Mouse (Mus musculus) heart, embryonic 15.5 days (tissue): ENCODE results near the gene Ggn. TPM values are rescaled to one million over a fixed set of nuclear protein-coding genes. Genes with fewer than 3 reads are reported as not detected.
"Not testable (repeated sequence)": the region's sequence is repeated elsewhere in the genome, so short reads cannot be mapped to it uniquely, and the experiment has no call there.

Source experiments
- ATAC-seq: fragments of 200-750 bp; cut with Nextera tagmentation; replicated peaks from 2 replicates; pipeline ENCODE4 v1.8.0; 2017; ENCODE audit warnings: low read depth, moderate TSS enrichment; ENCODE audit not compliant: insufficient number of reproducible peaks, insufficient read depth, low FRiP score
- H3K27ac ChIP-seq: fragments of 300-500 bp; sonication (generic); 2 replicates; pipeline ENCODE4 v1.5.1; 2015; ENCODE audit warnings: mild to moderate bottlenecking, inconsistent platforms
- H3K27me3 ChIP-seq: fragments of 300-500 bp; sonication (generic); 2 replicates; pipeline ENCODE4 v1.6.1; 2015; ENCODE audit warnings: inconsistent platforms
- H3K36me3 ChIP-seq: fragments of 300-500 bp; sonication (generic); 2 replicates; pipeline ENCODE4 v1.6.1; 2015; ENCODE audit warnings: mild to moderate bottlenecking, inconsistent platforms
- H3K4me1 ChIP-seq: fragments of 300-500 bp; sonication (generic); replicated peaks from 2 replicates; pipeline ENCODE4 v1.6.1; 2015; ENCODE audit warnings: inconsistent platforms
- H3K4me2 ChIP-seq: fragments of 300-500 bp; sonication (generic); 2 replicates; pipeline ENCODE4 v1.6.1; 2015; ENCODE audit warnings: inconsistent platforms, mild to moderate bottlenecking, moderate library complexity
- H3K4me3 ChIP-seq: fragments of 300-500 bp; sonication (generic); 2 replicates; pipeline ENCODE4 v1.5.1; 2015; ENCODE audit warnings: mild to moderate bottlenecking, inconsistent platforms
- H3K9ac ChIP-seq: fragments of 300-500 bp; sonication (generic); 2 replicates; pipeline ENCODE4 v1.6.1; 2015; ENCODE audit warnings: mild to moderate bottlenecking, inconsistent platforms
- H3K9me3 ChIP-seq: fragments of 300-500 bp; sonication (generic); replicated peaks from 2 replicates; pipeline ENCODE4 v1.6.1; 2016; ENCODE audit warnings: inconsistent platforms
- WGBS: fragments of 180-500 bp; shearing (Covaris S2); methylation state at CpG from one replicate; pipeline ENCODE4 v1.1.7; 2015; ENCODE audit warnings: mixed read lengths; 5-methylcytosine and 5-hydroxymethylcytosine counted together
- polyA plus RNA-seq: library from polyadenylated mRNA; unstranded; fragments of >200 nt; fragmentation: Nextera tagmentation; extraction: Ambion mirVana; gene quantifications from 2 replicates; pipeline ENCODE4 v1.2.1, GENCODE M21; 2015

Gene Ggn
- polyA plus RNA-seq, 1 experiment from 2014 or later: 0.28 TPM

GRCm38 (mm10) chr7:29180077-29180853 lies 10.3 kb downstream of the Ggn start, which contains the start of gene Psmd8:
Gene Psmd8 (minus strand): TSS chr7:29180701.
- no peaks in the 10 kb centered on the region for H3K27me3 ChIP-seq
- peak within 1 kb of the TSS; percentile 74 for H3K27ac ChIP-seq
- H3K9me3 ChIP-seq: no peaks in the 10 kb centered on the region
- H3K4me1 ChIP-seq: peaks cover 13% of the 10 kb centered on the region
- peak within 1 kb of the TSS; percentile 82 for H3K9ac ChIP-seq
- H3K4me3 ChIP-seq: peak within 1 kb of the TSS; percentile 91
- under 1% methylated on average over 62 of the region's 62 CpGs for WGBS
- H3K4me2 ChIP-seq: peak within 1 kb of the TSS; percentile 71
- H3K36me3 ChIP-seq: peaks cover 14% of the 10 kb centered on the region
- peak; percentile 96 for ATAC-seq

- peaks cover 8% of the 10 kb centered on the region for H3K36me3 ChIP-seq
- H3K27ac ChIP-seq: no peak overlapping the region; the same call in 1 of the 2 replicates
- H3K4me3 ChIP-seq: peak overlapping the region; percentile 91
- H3K9me3 ChIP-seq: no peaks in the 10 kb centered on the region
- ATAC-seq: no peak
- no peaks in the 10 kb centered on the region for H3K27me3 ChIP-seq
- H3K9ac ChIP-seq: no peak overlapping the region
- H3K4me1 ChIP-seq: peaks cover 13% of the 10 kb centered on the region
- peak overlapping the region; percentile 71 for H3K4me2 ChIP-seq
- WGBS: 37% methylated on average over 5 of the region's 5 CpGs
These were observed 10.8 kb downstream of the Ggn start for GRCm38 (mm10) chr7:29180854-29181236.

- not testable (repeated sequence) for H3K4me2 ChIP-seq, H3K27ac ChIP-seq, H3K9ac ChIP-seq, H3K36me3 ChIP-seq, H3K9me3 ChIP-seq, H3K27me3 ChIP-seq, ATAC-seq, H3K4me3 ChIP-seq
- 89% methylated on average over 4 of the region's 4 CpGs for WGBS
- peaks cover 13% of the 10 kb centered on the region for H3K4me1 ChIP-seq
These were observed 11.3 kb downstream of the Ggn start for GRCm38 (mm10) chr7:29181323-29181722.

- not testable (repeated sequence) for H3K36me3 ChIP-seq, H3K9me3 ChIP-seq, ATAC-seq, H3K9ac ChIP-seq, H3K4me1 ChIP-seq, H3K27me3 ChIP-seq, H3K4me3 ChIP-seq, H3K4me2 ChIP-seq, H3K27ac ChIP-seq
- WGBS: 100% methylated on average over 1 of the region's 1 CpGs
These were observed 24.2 kb downstream of the Ggn start for GRCm38 (mm10) chr7:29194230-29194629.

- H3K4me1 ChIP-seq: no peaks in the 10 kb centered on the region
- H3K4me3 ChIP-seq: no peak overlapping the region
- 64% methylated on average over 6 of the region's 6 CpGs for WGBS
- H3K4me2 ChIP-seq: no peak overlapping the region
- H3K9ac ChIP-seq: no peak overlapping the region
- H3K9me3 ChIP-seq: no peaks in the 10 kb centered on the region
- H3K36me3 ChIP-seq: no peaks in the 10 kb centered on the region
- no peak overlapping the region for H3K27ac ChIP-seq
- ATAC-seq: no peak
- peaks cover 2% of the 10 kb centered on the region; the same call in 1 of the 2 replicates for H3K27me3 ChIP-seq
These were observed 32.6 kb downstream of the Ggn start for GRCm38 (mm10) chr7:29202577-29202976.

GRCm38 (mm10) chr7:29211013-29211412 lies 41.0 kb downstream of the Ggn start:
- not testable (repeated sequence) for H3K36me3 ChIP-seq, H3K9ac ChIP-seq, H3K9me3 ChIP-seq, H3K4me1 ChIP-seq
- peaks cover 13% of the 10 kb centered on the region for H3K27me3 ChIP-seq
- 27% methylated on average over 15 of the region's 15 CpGs for WGBS
- peak overlapping the region; percentile 62 for H3K4me2 ChIP-seq
- peak overlapping the region; percentile 49 for H3K4me3 ChIP-seq
- ATAC-seq: peak; percentile 19; the same call in 1 of the 2 replicates
- H3K27ac ChIP-seq: peak overlapping the region; percentile 58

GRCm38 (mm10) chr7:29211415-29212198 lies 41.6 kb downstream of the Ggn start:
- whole genome bisulfite sequencing: 5% methylated on average over 34 of the region's 34 CpGs
- H3K4me3 ChIP-seq: peak overlapping the region; percentile 49
- peaks cover 13% of the 10 kb centered on the region for H3K27me3 ChIP-seq
- no peak overlapping the region for H3K9ac ChIP-seq
- H3K9me3 ChIP-seq: peaks cover under 1% of the 10 kb centered on the region; the same call in 1 of the 2 replicates
- no peaks in the 10 kb centered on the region; the same call in 1 of the 2 replicates for H3K36me3 ChIP-seq
- ATAC-seq: peak; percentile 77
- H3K4me2 ChIP-seq: peak overlapping the region; percentile 62
- peak overlapping the region; percentile 58 for H3K27ac ChIP-seq
- H3K4me1 ChIP-seq: peaks cover 7% of the 10 kb centered on the region; the same call in 1 of the 2 replicates

- Histone ChIP-seq H3K36me3 (no peaks in the 10 kb centered on the region; the same call in 1 of the 2 replicates), H3K4me3 (peak overlapping the region; percentile 49), H3K27me3 (peaks cover 13% of the 10 kb centered on the region), H3K4me2 (peak overlapping the region; percentile 62), H3K4me1 (peaks cover 7% of the 10 kb centered on the region; the same call in 1 of the 2 replicates), H3K9ac (no peak overlapping the region), H3K9me3 (peaks cover 2% of the 10 kb centered on the region; the same call in 1 of the 2 replicates), H3K27ac (no peak overlapping the region)
- ATAC-seq: no peak
- WGBS: 17% methylated on average over 26 of the region's 26 CpGs
These were observed 42.3 kb downstream of the Ggn start for GRCm38 (mm10) chr7:29212199-29212765.

- Histone ChIP-seq H3K4me3 (peak overlapping the region; percentile 49; the same call in 1 of the 2 replicates), H3K4me2 (peak overlapping the region; percentile 62; the same call in 1 of the 2 replicates)
These were observed 43.0 kb downstream of the Ggn start for GRCm38 (mm10) chr7:29212775-29213560.

GRCm38 (mm10) chr7:29213675-29214082 lies 43.7 kb downstream of the Ggn start, which contains the start of gene Catsperg1:
Gene Catsperg1 (minus strand): TSS chr7:29214035.
- peaks cover 13% of the 10 kb centered on the region for H3K27me3 ChIP-seq
- H3K9ac ChIP-seq: no peak within 1 kb of the TSS
- H3K36me3 ChIP-seq: no peaks in the 10 kb centered on the region; the same call in 1 of the 2 replicates
- H3K4me3 ChIP-seq: peak within 1 kb of the TSS; percentile 49; the same call in 1 of the 2 replicates
- peaks cover 2% of the 10 kb centered on the region; the same call in 1 of the 2 replicates for H3K9me3 ChIP-seq
- no peak for ATAC-seq
- no peak within 1 kb of the TSS for H3K27ac ChIP-seq
- H3K4me2 ChIP-seq: peak within 1 kb of the TSS; percentile 10; the same call in 1 of the 2 replicates
- H3K4me1 ChIP-seq: peaks cover 7% of the 10 kb centered on the region; the same call in 1 of the 2 replicates
- 8% methylated on average over 20 of the region's 20 CpGs for WGBS

More at GRCm38 (mm10) chr7:29212775-29213560, 43.0 kb downstream of the Ggn start:
- 22% methylated on average over 40 of the region's 40 CpGs for WGBS
- H3K27ac ChIP-seq, H3K4me1 ChIP-seq, H3K9ac ChIP-seq, H3K36me3 ChIP-seq, ATAC-seq, H3K9me3 ChIP-seq: not testable (repeated sequence)
- H3K27me3 ChIP-seq: peaks cover 13% of the 10 kb centered on the region
